Mouse (Mus musculus) small intestine, adult 2 months (tissue): ENCODE data around the gene Cs.

ENCODE experiments used
- CTCF ChIP-seq: fragments of 200-500 bp; IDR thresholded peaks from 2 replicates; pipeline ENCODE4 v1.5.1; 2012; ENCODE audit warnings: low read depth, mild to moderate bottlenecking, control low read depth, inconsistent platforms, low read length, moderate library complexity, mixed read lengths; ENCODE audit not compliant: insufficient replicate concordance, insufficient read length; ENCODE audit errors: extremely low read depth
- POLR2A ChIP-seq: fragments of 200-500 bp; IDR thresholded peaks from 2 replicates; pipeline ENCODE4 v1.6.1; 2012; ENCODE audit warnings: low read depth, mild to moderate bottlenecking, control low read depth, inconsistent platforms, low read length, moderate library complexity

- TF ChIP-seq CTCF (no peak), POLR2A (no peak)
Observed at GRCm38 (mm10) chr10:128376099-128376454, 38.5 kb downstream of the Cs start.
